Mouse (Mus musculus) left cerebral cortex, adult 6 months (tissue): ENCODE data around the gene Hoxd12. TPM values are rescaled to one million over a fixed set of nuclear protein-coding genes. Genes with fewer than 3 reads are reported as not detected.

ENCODE experiments used
- long read RNA-seq, 2 experiments: library from polyadenylated mRNA; unstranded; transcript quantifications; one replicate each; pipeline ENCODE4 v2.0.0; 2019 to 2020
- polyA plus RNA-seq: library from polyadenylated mRNA; unstranded; fragments of <200 nt; fragmentation: Nextera tagmentation; gene quantifications from 2 replicates; pipeline ENCODE4 v1.2.3, GENCODE M21; 2021

Hoxd12 gene
- not detected in 2 replicates for polyA plus RNA-seq
- long read RNA-seq, experiment 1: 0 reads
- long read RNA-seq, experiment 2: 0 reads

GRCm38 (mm10) chr2:74674881-74675665 is at the start of gene Hoxd12:
TSS of gene Hoxd12 (plus strand) at chr2:74675013.

GRCm38 (mm10) chr2:74659507-74660005 is 15.3 kb upstream of the Hoxd12 start, which contains the start of gene Evx2:
TSS of gene Evx2 (minus strand) at chr2:74659557.

GRCm38 (mm10) chr2:74667842-74668357 is 6.9 kb upstream of the Hoxd12 start, which contains the start of gene Hoxd13:
TSS of gene Hoxd13 (plus strand) at chr2:74668310.

GRCm38 (mm10) chr2:74678891-74679595 is 4.2 kb downstream of the Hoxd12 start, which contains the start of gene Hoxd11:
TSS of gene Hoxd11 (plus strand) at chr2:74679557.

GRCm38 (mm10) chr2:74691022-74691951 is 16.5 kb downstream of the Hoxd12 start, which contains the start of gene Hoxd10:
TSS of gene Hoxd10 (plus strand) at chr2:74691924.

GRCm38 (mm10) chr2:74697567-74698121 is 22.8 kb downstream of the Hoxd12 start, which contains the start of gene Hoxd9:
TSS of gene Hoxd9 (plus strand) at chr2:74697727.

GRCm38 (mm10) chr2:74704393-74704998 is 29.7 kb downstream of the Hoxd12 start, which contains the start of gene Hoxd8:
TSS of gene Hoxd8 (plus strand) at chr2:74704615.

GRCm38 (mm10) chr2:74711721-74712621 is 37.2 kb downstream of the Hoxd12 start, which contains the start of the genes Hoxd3 and Hoxd4:
TSS of gene Hoxd3 (plus strand) at chr2:74711927.
TSS of gene Hoxd4 (plus strand) at chr2:74711929.

GRCm38 (mm10) chr2:74726551-74726950 is 51.7 kb downstream of the Hoxd12 start, which contains the start of gene Gm28230:
TSS of gene Gm28230 (plus strand) at chr2:74726728.

Other genes with a start within 250 kb of the Hoxd12 start
- gene Lnpk, start 95.6 kb upstream of the Hoxd12 start, polyA plus RNA-seq: 29.8 and 32.9 TPM in 2 replicates
- gene Evx2, start 15.5 kb upstream of the Hoxd12 start, polyA plus RNA-seq: not detected in 2 replicates
- not detected in 2 replicates for gene Hoxd13, start 6.7 kb upstream of the Hoxd12 start, polyA plus RNA-seq
- not detected in 2 replicates for gene Hoxd11, start 4.5 kb downstream of the Hoxd12 start, polyA plus RNA-seq
- not detected in 2 replicates for gene Hoxd10, start 16.9 kb downstream of the Hoxd12 start, polyA plus RNA-seq
- not detected in 2 replicates for gene Hoxd9, start 22.7 kb downstream of the Hoxd12 start, polyA plus RNA-seq
- not detected in 2 replicates for gene Hoxd8, start 29.6 kb downstream of the Hoxd12 start, polyA plus RNA-seq
- gene Hoxd3, start 36.9 kb downstream of the Hoxd12 start, polyA plus RNA-seq: not detected in 2 replicates
- gene Hoxd4, start 36.9 kb downstream of the Hoxd12 start, polyA plus RNA-seq: not detected in 2 replicates
- not detected in 2 replicates for gene Gm28230, start 51.7 kb downstream of the Hoxd12 start, polyA plus RNA-seq
- gene Hoxd1, start 88.0 kb downstream of the Hoxd12 start, polyA plus RNA-seq: 0.09 and 0.10 TPM in 2 replicates
- 41.9 and 57.1 TPM in 2 replicates for gene Mtx2, start 150.8 kb downstream of the Hoxd12 start, polyA plus RNA-seq